In genomic region chr9:119578636-119579438, GRCm38 (mm10) we compare ENCODE assay signal across 8 mouse cellular contexts. TPM values are rescaled to one million over a fixed set of nuclear protein-coding genes. Genes with fewer than 3 reads are reported as not detected.
DNase-seq lines count a peak whose midpoint lies in the region; ATAC-seq and TF ChIP-seq lines count a peak whose summit lies in the region.

Gene Scn5a (minus strand): TSS chr9:119579016.

- TF ChIP-seq CTCF in liver, adult 2 months (IDR thresholded peaks at IDR 0.05; ENCODE audit: low read depth, low read length): no peak

- H3K9me3 ChIP-seq in stomach, embryonic 14.5 days (ENCODE audit: control insufficient read depth, low read depth, low read length): no peaks in the 10 kb centered on the region

- H3K4me2 ChIP-seq in stomach, embryonic 14.5 days (replicated peaks; ENCODE audit: low read depth, low read length): peak within 1 kb of the TSS; percentile 98

- H3K4me3 ChIP-seq in brown adipose tissue, adult 24 weeks (ENCODE audit: insufficient read depth, low read depth, low read length): peak within 1 kb of the TSS; percentile 38
- peak within 1 kb of the TSS; percentile 39; the same call in 1 of the 2 replicates for H3K4me3 ChIP-seq in liver, adult 2 months (ENCODE audit: insufficient read depth, low read depth, low read length)
- peak within 1 kb of the TSS; percentile 53 for H3K4me3 ChIP-seq in stomach, embryonic 14.5 days (ENCODE audit: low read depth, low read length)

- under 1% methylated on average over 94 of the region's 99 CpGs for WGBS in liver, adult 2 months
- WGBS in stomach, embryonic 14.5 days: 1% methylated on average over 65 of the region's 99 CpGs

- peak; percentile 64; the same call in 1 of the 2 replicates for ATAC-seq in stomach, embryonic 14.5 days (ENCODE audit: insufficient number of reproducible peaks, insufficient read depth, low FRiP score, low read depth)

- no peaks in the 10 kb centered on the region for H3K4me1 ChIP-seq in brown adipose tissue, adult 24 weeks (ENCODE audit: control insufficient read depth, insufficient read depth, insufficient read length, low read length)
- H3K4me1 ChIP-seq in liver, adult 2 months (ENCODE audit: control insufficient read depth, insufficient read depth, low read length): peaks cover 3% of the 10 kb centered on the region
- no peaks in the 10 kb centered on the region for H3K4me1 ChIP-seq in stomach, embryonic 14.5 days (ENCODE audit: control insufficient read depth, insufficient read depth, low read length)

- DNase-seq in cerebellum, postnatal 10 days: peak; percentile 25 to 29
- no peak for DNase-seq in cerebellum, postnatal 14 days
- DNase-seq in heart, postnatal 14 days: peak; percentile 58 to 62
- peak; percentile 2 for DNase-seq in liver, adult 2 months (ENCODE audit: extremely low read depth, low read depth, low spot score)
- DNase-seq in right cerebral cortex, postnatal 25 days: no peak
- no peak for DNase-seq in cerebellum, adult 11 months

- peak within 1 kb of the TSS; percentile 27 for H3K9ac ChIP-seq in liver, adult 2 months (ENCODE audit: low read depth, low read length)
- H3K9ac ChIP-seq in stomach, embryonic 14.5 days (replicated peaks; ENCODE audit: low read depth, low read length): peak within 1 kb of the TSS; percentile 10; the same call in 1 of the 2 replicates

- H3K36me3 ChIP-seq in liver, adult 2 months (ENCODE audit: control insufficient read depth, insufficient read depth, low read length): no peaks in the 10 kb centered on the region
- H3K36me3 ChIP-seq in stomach, embryonic 14.5 days (ENCODE audit: control insufficient read depth, insufficient read depth, low read length): no peaks in the 10 kb centered on the region

- H3K27me3 ChIP-seq in liver, adult 2 months (ENCODE audit: control insufficient read depth, insufficient read depth, low read length): peaks cover 12% of the 10 kb centered on the region
- H3K27me3 ChIP-seq in stomach, embryonic 14.5 days (ENCODE audit: control insufficient read depth, insufficient read depth, low read length): peaks cover 34% of the 10 kb centered on the region

- no peaks in the 10 kb centered on the region for H3K79me2 ChIP-seq in liver, adult 2 months (ENCODE audit: control insufficient read depth, insufficient read depth, low read length)

- TF ChIP-seq POLR2A in liver, adult 2 months (IDR thresholded peaks at IDR 0.05; ENCODE audit: extremely low read depth, insufficient read depth, low read length): no peak

- H3K27ac ChIP-seq in brown adipose tissue, adult 24 weeks (replicated peaks; ENCODE audit: low read depth, low read length): no peak within 1 kb of the TSS
- H3K27ac ChIP-seq in liver, adult 2 months (replicated peaks; ENCODE audit: insufficient read depth, low read depth, low read length): no peak within 1 kb of the TSS
- H3K27ac ChIP-seq in stomach, embryonic 14.5 days (ENCODE audit: low read length): no peak within 1 kb of the TSS

- intact Hi-C loops in heart, postnatal 14 days (cut with DNase I): loop anchor here (1.0 kb wide), 1 partner anchor 21 kb away; no protein-coding TSS in a partner anchor

RNA-seq across cellular contexts. Expression of gene Scn5a, which starts in this region (rescaled TPM):
- not detected in 2 replicates for polyA plus RNA-seq in brown adipose tissue, adult 24 weeks (2012; ENCODE audit: insufficient read depth, insufficient read length, missing spikeins)
- total RNA-seq in heart, postnatal 14 days (2021): 100 to 1,000 TPM; 129 to 133 TPM
- under 0.01 TPM in 1 of 2 replicates, not detected in the other for total RNA-seq in liver, adult 2 months (2014; rRNA removed)
- polyA plus RNA-seq in liver, adult 2 months (2012; rRNA removed): not detected in 2 replicates
- 0.10 and 0.25 TPM in 2 replicates for polyA plus RNA-seq in stomach, embryonic 14.5 days (2014; fragmentation: Nextera tagmentation; extraction: Ambion mirVana)

Comparison
In these comparisons a context has a peak if more than half of its experiments do, and no peak if none do; other contexts are left out.
1. RNA of gene Scn5a (total RNA-seq): 129 to 133 TPM in heart, postnatal 14 days; under 0.01 TPM in liver, adult 2 months; every median in the first group is over 100 times any median in the second.
2. DNase-seq: peak in cerebellum, postnatal 10 days (2 of 2) and heart, postnatal 14 days (2 of 2); none in cerebellum, postnatal 14 days (0 of 2), right cerebral cortex, postnatal 25 days (single experiment) and cerebellum, adult 11 months (single experiment).
3. Peak in DNase-seq, H3K4me3 ChIP-seq and H3K9ac ChIP-seq in liver, adult 2 months; RNA of the gene not detected or under 1 TPM.
4. Peak in ATAC-seq, H3K4me3 ChIP-seq, H3K9ac ChIP-seq and H3K4me2 ChIP-seq in stomach, embryonic 14.5 days; RNA of the gene not detected or under 1 TPM.
5. Peak in every context shown above with its lines, with median percentiles within 50 percentile points of each other: H3K4me3 ChIP-seq.